Mouse (Mus musculus) thymus, postnatal 0 days (tissue): ENCODE results near the gene Wbp2. TPM values are rescaled to one million over a fixed set of nuclear protein-coding genes. Genes with fewer than 3 reads are reported as not detected.

Experiments used
- DNase-seq: peaks from one replicate; pipeline ENCODE4 v3.0.0-alpha.2; 2015; ENCODE audit warnings: low spot score
- polyA plus RNA-seq: library from polyadenylated mRNA; unstranded; fragments of >200 nt; fragmentation: Nextera tagmentation; extraction: Ambion mirVana; gene quantifications from 2 replicates; pipeline ENCODE4 v1.2.1, GENCODE M21; 2015

Wbp2 gene
- polyA plus RNA-seq, 1 experiment from 2014 or later: 75.1 TPM

DNA sequence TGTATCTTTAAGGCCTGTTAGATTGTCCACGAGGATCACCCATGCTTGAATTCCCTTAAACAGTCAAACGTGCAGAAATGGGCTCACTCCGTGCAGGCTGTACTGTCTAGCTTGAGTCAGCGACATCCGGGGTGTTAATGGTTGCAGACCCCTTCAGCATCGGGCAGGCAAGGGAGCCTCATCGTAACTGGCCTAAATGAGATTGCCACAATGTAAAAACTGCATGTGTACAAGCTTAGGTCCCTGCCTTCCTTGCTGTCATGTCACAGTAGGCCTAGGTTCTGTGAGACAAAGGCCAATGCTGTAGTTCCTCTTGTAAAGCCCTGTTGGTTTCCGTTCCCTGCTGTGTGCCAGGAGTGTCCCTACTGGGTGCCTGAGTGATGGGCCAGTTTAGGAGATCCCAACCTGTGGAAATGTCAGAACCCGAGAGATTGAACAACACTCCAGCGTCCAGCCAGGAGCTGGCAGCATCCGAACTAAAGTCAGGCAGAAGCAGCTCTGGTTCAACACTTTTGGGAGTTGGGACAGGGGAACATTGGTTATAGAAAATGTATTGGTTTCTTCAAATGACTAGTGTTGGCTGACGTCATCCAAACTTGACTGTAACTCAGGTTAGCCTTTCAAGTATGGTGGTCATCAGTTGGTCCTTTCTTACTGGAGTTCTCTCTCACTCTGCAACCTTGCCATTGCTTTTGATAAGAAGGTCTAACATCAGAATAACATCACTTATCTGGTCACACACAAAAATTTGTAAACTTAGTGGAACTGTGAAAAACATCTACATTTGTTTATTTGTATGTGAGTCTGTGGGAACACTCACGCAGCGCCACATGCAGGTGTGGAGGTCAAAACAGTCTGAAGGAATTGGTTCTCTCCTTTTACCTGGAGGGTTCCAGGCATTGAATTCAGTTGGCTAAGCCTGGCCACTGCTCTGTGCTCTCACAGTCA, 55.6 kb downstream of the Wbp2 start:
- no peak for DNase-seq

DNA sequence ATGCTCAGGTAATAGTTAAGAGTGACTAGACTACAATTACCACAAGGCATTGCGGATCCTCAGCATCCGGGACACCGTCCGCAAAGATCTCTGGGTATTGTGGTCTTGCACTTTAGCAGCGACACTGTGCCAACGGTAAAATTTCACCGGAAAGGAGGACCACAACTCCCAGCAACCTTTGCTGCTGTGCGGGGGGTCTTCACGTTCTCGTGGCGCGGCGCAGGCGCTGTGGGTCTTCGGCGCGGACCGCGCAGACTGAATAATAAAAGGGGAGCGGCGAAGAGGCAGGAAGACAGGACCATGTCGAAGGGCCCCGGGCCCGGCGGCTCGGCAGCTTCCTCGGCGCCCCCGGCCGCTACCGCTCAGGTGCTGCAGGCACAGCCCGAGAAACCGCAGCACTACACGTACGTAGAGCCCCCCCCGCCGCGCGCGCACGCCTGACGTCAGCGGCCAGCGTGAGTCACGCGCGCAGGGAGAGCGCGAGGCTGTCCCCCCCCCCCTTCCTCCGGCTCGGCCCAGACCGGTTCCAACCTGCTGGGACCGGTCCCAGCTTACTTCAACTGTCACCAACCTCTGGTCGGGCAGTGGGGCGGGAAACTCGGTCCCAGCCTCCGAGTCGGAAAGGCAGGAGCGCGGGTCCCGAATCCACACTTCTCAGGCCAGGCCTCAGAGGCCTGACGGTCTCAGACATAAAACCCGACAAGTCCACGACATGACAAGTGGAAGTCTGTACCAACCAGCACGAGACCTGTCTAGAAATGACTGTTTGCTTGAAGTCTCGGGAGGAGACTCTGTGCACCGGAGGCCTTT, 56.5 kb downstream of the Wbp2 start, which contains the start of gene Unk:
Unk (plus strand) TSS at position 235 of the 810 bp plus-strand sequence.
- peak; percentile 99 for DNase-seq

DNA sequence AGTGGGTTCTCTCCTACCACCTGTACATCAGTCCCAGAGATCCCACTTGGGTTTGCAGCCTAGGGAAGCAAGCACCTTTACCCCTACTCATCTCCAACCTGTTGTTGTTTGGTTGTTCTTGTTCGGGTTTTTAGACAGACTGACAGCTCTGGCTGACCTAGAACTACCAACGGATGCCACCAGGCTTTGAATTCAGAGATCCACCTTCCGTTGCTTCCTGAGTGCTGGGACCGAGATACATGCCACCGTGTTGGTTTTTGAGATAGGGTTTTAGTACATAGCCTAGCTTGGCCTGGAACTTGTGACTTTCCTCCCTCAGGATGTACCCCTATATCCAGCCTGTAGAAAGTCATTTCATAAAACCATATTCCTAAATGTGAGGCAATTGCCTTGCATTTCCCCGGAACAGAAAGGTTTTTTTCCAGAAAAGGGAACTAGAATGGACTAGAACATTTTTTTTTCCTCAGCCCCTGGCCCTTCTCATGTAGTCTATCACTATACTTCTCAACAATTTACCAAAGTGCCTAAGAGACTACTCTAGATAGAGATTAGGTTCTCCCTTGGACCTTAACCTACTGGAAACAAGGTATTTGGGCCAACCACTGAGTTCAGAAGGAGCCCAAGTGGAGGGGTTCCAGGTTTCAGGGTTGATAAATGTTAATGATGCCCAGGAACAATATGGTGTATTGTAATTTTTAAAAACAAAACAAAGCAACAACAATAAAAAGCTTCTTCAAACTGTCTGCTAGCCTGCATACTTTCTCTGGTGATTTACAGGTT, 57.5 kb downstream of the Wbp2 start:
- DNase-seq: no peak

Other genes starting within 250 kb of the Wbp2 start
- 1.4 and 1.5 TPM in 2 replicates for gene Myo15b, start 228.6 kb downstream of the Wbp2 start, polyA plus RNA-seq
- gene Smim5, start 187.0 kb downstream of the Wbp2 start, polyA plus RNA-seq: 35.4 and 39.8 TPM in 2 replicates
- gene Smim6, start 175.0 kb downstream of the Wbp2 start, polyA plus RNA-seq: 3.8 and 4.8 TPM in 2 replicates
- gene Sap30bp, start 153.7 kb downstream of the Wbp2 start, polyA plus RNA-seq: 47.2 and 48.8 TPM in 2 replicates
- 16.8 and 18.9 TPM in 2 replicates for gene Recql5, start 153.5 kb downstream of the Wbp2 start, polyA plus RNA-seq
- gene Itgb4, start 112.3 kb downstream of the Wbp2 start, polyA plus RNA-seq: 7.8 TPM in 2 replicates
- 182 and 188 TPM in 2 replicates for gene Galk1, start 74.3 kb downstream of the Wbp2 start, polyA plus RNA-seq
- gene H3f3b, start 59.0 kb downstream of the Wbp2 start, polyA plus RNA-seq: 2,823 and 2,911 TPM in 2 replicates
- 20.5 and 22.9 TPM in 2 replicates for gene Unk, start 56.7 kb downstream of the Wbp2 start, polyA plus RNA-seq
- 32.4 and 34.7 TPM in 2 replicates for gene Unc13d, start 9.0 kb downstream of the Wbp2 start, polyA plus RNA-seq
- gene Trim47, start 40.2 kb upstream of the Wbp2 start, polyA plus RNA-seq: 10.8 and 10.9 TPM in 2 replicates
- 2.6 and 3.1 TPM in 2 replicates for gene Trim65, start 44.1 kb upstream of the Wbp2 start, polyA plus RNA-seq
- gene Mrpl38, start 51.9 kb upstream of the Wbp2 start, polyA plus RNA-seq: 65.0 and 68.8 TPM in 2 replicates
- gene Fbf1, start 81.2 kb upstream of the Wbp2 start, polyA plus RNA-seq: 12.0 and 13.1 TPM in 2 replicates
- gene Ten1, start 111.9 kb upstream of the Wbp2 start, polyA plus RNA-seq: 127 and 134 TPM in 2 replicates
- gene Acox1, start 112.0 kb upstream of the Wbp2 start, polyA plus RNA-seq: 20.0 and 20.7 TPM in 2 replicates
- gene Evpl, start 151.1 kb upstream of the Wbp2 start, polyA plus RNA-seq: 1.5 and 2.0 TPM in 2 replicates
- 86.4 and 89.0 TPM in 2 replicates for gene Srp68, start 187.2 kb upstream of the Wbp2 start, polyA plus RNA-seq
- 0.49 and 0.59 TPM in 2 replicates for gene Galr2, start 193.9 kb upstream of the Wbp2 start, polyA plus RNA-seq
- 73.0 and 74.5 TPM in 2 replicates for gene Exoc7, start 220.2 kb upstream of the Wbp2 start, polyA plus RNA-seq
- gene Foxj1, start 248.4 kb upstream of the Wbp2 start, polyA plus RNA-seq: 1.3 and 1.5 TPM in 2 replicates